Mouse (Mus musculus) CD8-positive naive resting alpha-beta T cell, adult 57 days (primary cell): Measurements from ENCODE around the gene Megf8. TPM values are rescaled to one million over a fixed set of nuclear protein-coding genes. Genes with fewer than 3 reads are reported as not detected.

Source experiments
- total RNA-seq: library from RNA; stranded (reverse); gene quantifications from one replicate; pipeline ENCODE4 v1.2.4, GENCODE M21; 2023

Gene Megf8
- total RNA-seq: 0.89 TPM

GRCm38 (mm10) chr7:25316532-25317445 is at the start of gene Megf8:
Megf8 (plus strand) TSS chr7:25317164.

GRCm38 (mm10) chr7:25267301-25267750 is 49.6 kb upstream of the Megf8 start, which contains the start of gene Cic:
Cic (plus strand) TSS chr7:25267704.

GRCm38 (mm10) chr7:25297454-25298325 is 19.3 kb upstream of the Megf8 start, which contains the start of gene Pafah1b3:
Pafah1b3 (minus strand) TSS chr7:25297986.

GRCm38 (mm10) chr7:25301063-25301462 is 15.9 kb upstream of the Megf8 start, which contains the start of gene Prr19:
Prr19 (plus strand) TSS chr7:25301411.

GRCm38 (mm10) chr7:25305956-25306613 is 10.9 kb upstream of the Megf8 start, which contains the start of gene Tmem145:
Tmem145 (plus strand) TSS chr7:25306106.

GRCm38 (mm10) chr7:25369058-25369749 is 52.2 kb downstream of the Megf8 start, which contains the start of gene Cnfn:
Cnfn (minus strand) TSS chr7:25369724.

GRCm38 (mm10) chr7:25398610-25399009 is 81.6 kb downstream of the Megf8 start, which contains the start of gene Lipe:
Lipe (minus strand) TSS chr7:25398710.

GRCm38 (mm10) chr7:25412833-25413441 is 96.0 kb downstream of the Megf8 start, which contains the start of gene Cxcl17:
Cxcl17 (minus strand) TSS chr7:25412886.

Other genes starting within 250 kb of the Megf8 start
- gene Grik5, start 244.8 kb upstream of the Megf8 start, total RNA-seq: 3.2 TPM
- 19.7 TPM for gene Zfp574, start 244.6 kb upstream of the Megf8 start, total RNA-seq
- 22.4 TPM for gene Pou2f2, start 137.4 kb upstream of the Megf8 start, total RNA-seq
- gene Dedd2, start 96.5 kb upstream of the Megf8 start, total RNA-seq: 91.3 TPM
- gene Zfp526, start 95.7 kb upstream of the Megf8 start, total RNA-seq: 19.5 TPM
- gene Gsk3a, start 79.3 kb upstream of the Megf8 start, total RNA-seq: 90.8 TPM
- gene Erf, start 66.4 kb upstream of the Megf8 start, total RNA-seq: 38.9 TPM
- gene Cic, start 49.5 kb upstream of the Megf8 start, total RNA-seq: 342 TPM
- gene Pafah1b3, start 19.2 kb upstream of the Megf8 start, total RNA-seq: 15.0 TPM
- not detected for gene Prr19, start 15.8 kb upstream of the Megf8 start, total RNA-seq
- gene Tmem145, start 11.1 kb upstream of the Megf8 start, total RNA-seq: not detected
- gene Cnfn, start 52.6 kb downstream of the Megf8 start, total RNA-seq: not detected
- 13.0 TPM for gene Lipe, start 81.5 kb downstream of the Megf8 start, total RNA-seq
- gene Cxcl17, start 95.7 kb downstream of the Megf8 start, total RNA-seq: not detected
- gene Ceacam1, start 160.4 kb downstream of the Megf8 start, total RNA-seq: 4.8 TPM
- 0.67 TPM for gene Ceacam2, start 222.7 kb downstream of the Megf8 start, total RNA-seq